Mouse (Mus musculus): Measurements from ENCODE around the gene Ccdc124.
"Not testable (repeated sequence)": the region's sequence is repeated elsewhere in the genome, so short reads cannot be mapped to it uniquely, and the experiment has no call there.

The Ccdc124 gene

GRCm38 (mm10) chr8:70846371-70847154, 27.2 kb downstream of the Ccdc124 start:
- DNase-seq (ENCODE audit: low spot score) = no peak

DNA sequence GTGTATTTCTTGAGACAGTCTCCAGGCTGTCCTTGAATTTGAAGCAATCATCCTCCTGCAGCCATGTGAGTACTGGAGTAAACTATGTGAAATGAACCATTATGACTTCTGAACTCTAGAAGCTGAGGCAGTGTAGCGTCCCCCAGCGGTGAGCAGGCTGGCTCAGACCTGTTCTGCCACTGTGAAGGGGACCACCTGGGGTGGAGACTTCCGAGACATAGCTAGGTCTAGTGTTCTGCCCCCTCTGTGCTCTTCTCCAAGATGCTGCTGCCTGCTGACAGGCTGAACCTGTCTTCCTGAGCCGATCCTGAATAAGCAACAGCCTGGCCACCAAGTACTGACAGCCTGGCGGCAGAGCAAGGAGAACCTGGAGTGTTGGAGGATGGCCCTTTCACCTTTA, 28.6 kb downstream of the Ccdc124 start:
- no peak for DNase-seq (ENCODE audit: low spot score)

- peak; percentile 91 for DNase-seq (ENCODE audit: low spot score)
Measured at GRCm38 (mm10) chr8:70844523-70844922, 29.2 kb downstream of the Ccdc124 start.

DNA sequence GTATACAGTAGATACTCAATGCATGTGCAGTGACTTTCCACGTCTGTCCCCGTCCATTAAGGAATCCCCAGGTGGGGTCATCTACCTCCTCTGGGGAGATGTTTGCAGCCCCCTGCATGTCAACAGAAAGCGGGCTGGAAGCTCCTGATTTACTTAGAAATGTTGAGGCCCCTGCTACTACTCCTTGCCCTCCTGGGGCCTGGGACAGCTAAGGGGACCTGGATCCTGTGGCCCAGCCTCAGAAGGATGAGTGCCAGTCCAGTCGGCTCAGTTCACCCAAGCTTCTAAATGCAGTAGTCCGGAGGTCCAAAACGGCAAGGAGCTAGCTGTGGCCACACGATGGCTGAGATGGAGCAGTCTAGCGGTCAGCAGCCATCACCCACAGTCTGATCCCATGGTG, 29.8 kb downstream of the Ccdc124 start:
- no peak for DNase-seq (ENCODE audit: low spot score)

DNA sequence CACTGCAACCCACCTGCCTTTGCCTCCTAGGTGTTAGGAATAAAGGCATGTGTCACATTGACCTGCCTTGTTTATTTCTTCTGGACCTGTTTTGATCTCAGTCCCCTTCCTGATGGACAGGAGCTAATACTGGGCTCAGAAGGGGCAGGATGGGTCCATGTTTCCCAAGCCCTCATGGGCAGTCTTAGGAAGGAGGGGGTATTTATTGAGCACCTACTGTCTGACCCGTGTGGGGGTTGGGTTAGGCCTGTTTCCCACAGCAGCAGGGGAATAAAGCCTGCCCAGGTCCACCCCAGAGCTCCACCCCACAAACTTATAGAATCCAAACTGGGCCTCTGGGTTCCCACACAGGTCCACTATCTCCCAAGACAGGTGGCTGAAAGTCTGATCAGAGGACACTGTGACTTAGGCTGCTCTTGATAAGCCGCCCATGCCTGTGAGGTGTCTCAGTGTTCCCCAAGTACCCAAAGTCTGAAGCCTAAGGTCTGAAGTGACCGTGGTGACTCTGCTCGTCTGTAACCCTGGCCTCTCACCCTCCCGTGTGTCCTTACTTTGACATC, 30.4 kb downstream of the Ccdc124 start:
- no peak for DNase-seq (ENCODE audit: low spot score)

- no peak for DNase-seq (ENCODE audit: low spot score)
Measured at GRCm38 (mm10) chr8:70842484-70842883, 31.3 kb downstream of the Ccdc124 start.

- peak; percentile 90 for DNase-seq (ENCODE audit: low spot score)
Measured at GRCm38 (mm10) chr8:70841147-70842072, 32.3 kb downstream of the Ccdc124 start.

GRCm38 (mm10) chr8:70840590-70840989, 33.1 kb downstream of the Ccdc124 start:
- DNase-seq (ENCODE audit: low spot score) = no peak

DNA sequence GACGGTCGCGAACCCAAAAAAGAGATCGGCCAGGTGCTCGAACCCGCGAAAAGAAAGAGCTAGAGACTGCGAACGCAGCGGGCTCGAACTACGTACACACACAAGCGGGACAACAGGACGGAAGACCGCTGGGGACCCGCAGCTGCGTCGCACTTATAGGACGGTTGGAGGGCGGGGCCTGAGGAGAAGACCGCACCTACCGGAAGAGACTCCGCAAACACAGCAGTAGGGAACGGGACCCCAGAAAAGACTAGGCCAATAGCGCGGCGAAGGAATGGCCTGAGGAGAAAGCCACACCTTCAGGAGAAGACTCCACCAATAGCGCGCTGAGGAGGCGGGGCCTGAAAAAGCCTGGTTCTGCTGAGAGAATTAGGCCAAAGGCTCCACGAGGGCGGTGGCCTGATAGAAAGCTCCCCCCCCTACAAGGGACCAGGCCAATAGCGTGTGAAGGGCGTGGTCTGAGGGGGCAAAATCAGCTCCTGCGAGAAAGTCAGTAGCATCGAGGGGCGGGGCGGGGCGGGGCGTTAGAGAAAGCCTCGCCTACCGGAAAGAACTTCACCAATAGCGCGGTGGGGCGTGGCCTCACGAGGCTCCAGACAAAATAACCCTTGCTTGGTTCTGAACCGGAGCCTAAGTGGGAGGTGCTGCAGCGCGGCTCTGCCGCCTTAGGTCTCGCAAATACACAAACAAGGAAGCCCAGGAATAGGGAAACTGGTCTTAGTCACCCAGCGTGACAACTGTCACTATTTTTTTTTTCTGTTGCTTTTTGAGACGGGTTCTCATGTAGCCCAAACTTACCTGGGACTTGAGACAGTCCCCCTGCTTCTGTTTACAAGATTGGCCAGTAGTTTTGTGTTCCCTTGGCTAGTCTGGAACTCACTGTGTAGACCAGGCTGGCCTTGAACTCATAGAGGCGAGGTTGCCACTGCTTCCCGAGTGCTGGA, 34.1 kb downstream of the Ccdc124 start, which contains the start of gene Arrdc2:
TSS of gene Arrdc2 (minus strand) at position 313 of the 944 bp plus-strand sequence.
- DNase-seq (ENCODE audit: low spot score) = peak; percentile 100

- no peak for DNase-seq (ENCODE audit: low spot score)
Measured at GRCm38 (mm10) chr8:70838654-70839407, 34.9 kb downstream of the Ccdc124 start.

- DNase-seq (ENCODE audit: low spot score) = no peak
Measured at GRCm38 (mm10) chr8:70836666-70837065, 37.1 kb downstream of the Ccdc124 start.

- no peak for DNase-seq (ENCODE audit: low spot score)
Measured at GRCm38 (mm10) chr8:70834071-70834470, 39.7 kb downstream of the Ccdc124 start.

DNA sequence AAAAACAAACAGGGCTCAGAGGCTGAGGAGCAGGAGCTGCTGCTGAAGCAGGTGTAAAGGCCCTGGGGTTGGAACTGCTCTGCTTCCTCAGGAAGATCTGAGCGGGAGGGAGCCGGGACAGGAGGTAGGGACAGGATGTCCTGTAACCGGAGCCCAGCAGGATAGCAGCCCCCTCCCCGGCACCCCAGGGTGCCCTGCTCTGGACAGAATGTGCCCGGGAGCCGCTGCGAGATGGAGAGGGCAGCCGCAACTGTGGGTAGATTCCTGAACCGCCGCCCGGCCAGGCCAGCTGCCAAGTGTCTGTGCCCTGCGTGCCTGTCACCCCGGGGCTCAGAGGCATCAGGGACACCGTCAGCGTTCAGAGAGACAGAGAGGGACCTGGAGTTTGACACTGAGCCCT, 40.2 kb downstream of the Ccdc124 start:
- no peak for DNase-seq (ENCODE audit: low spot score)

DNA sequence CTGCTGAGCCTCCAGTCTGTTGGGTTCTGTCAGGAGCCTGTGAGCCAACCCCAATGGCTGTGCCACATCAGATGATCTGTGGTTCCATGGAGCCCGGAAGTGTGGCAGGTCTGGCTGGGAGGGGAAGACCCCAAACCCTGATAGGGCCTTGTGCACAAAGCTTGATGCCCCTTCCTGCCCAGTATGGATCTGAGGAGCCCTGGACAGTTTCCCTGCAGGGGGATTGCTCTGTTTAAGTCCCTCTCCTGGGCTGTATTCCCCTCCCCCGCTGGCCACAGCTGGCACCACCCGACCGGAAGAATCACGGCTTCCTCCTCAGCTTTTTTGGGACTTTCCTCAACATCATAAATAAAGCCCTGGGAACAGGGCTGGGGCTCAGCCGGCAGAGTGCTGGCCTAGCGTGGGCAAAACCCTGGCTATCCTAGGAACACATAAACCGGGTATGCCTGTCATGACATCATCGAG, 40.7 kb downstream of the Ccdc124 start:
- DNase-seq (ENCODE audit: low spot score) = no peak

GRCm38 (mm10) chr8:70832371-70832770, 41.4 kb downstream of the Ccdc124 start:
- no peak for DNase-seq (ENCODE audit: low spot score)

- no peak for DNase-seq (ENCODE audit: low spot score)
Measured at GRCm38 (mm10) chr8:70831517-70831916, 42.2 kb downstream of the Ccdc124 start.

- DNase-seq (ENCODE audit: low spot score) = no peak
Measured at GRCm38 (mm10) chr8:70827796-70828195, 45.9 kb downstream of the Ccdc124 start.

DNA sequence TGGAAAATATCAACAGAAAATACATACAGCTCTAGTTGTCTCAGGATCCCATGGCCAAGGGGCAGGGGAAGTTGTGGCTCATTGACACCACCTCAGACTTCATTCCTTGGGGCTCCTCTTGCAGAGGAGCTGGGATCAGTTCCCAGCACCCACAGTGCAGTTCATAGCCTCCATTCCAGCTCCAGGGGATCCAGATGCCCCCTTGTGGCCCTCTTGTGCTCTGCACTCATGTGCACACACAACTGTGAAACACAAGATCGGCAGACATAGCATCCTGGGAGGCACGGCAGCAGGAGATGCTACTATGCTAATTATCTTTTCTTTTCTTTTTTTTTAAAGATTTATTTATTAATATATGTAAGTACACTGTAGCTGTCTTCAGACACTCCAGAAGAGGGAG, 46.7 kb downstream of the Ccdc124 start:
- no peak for DNase-seq (ENCODE audit: low spot score)

DNA sequence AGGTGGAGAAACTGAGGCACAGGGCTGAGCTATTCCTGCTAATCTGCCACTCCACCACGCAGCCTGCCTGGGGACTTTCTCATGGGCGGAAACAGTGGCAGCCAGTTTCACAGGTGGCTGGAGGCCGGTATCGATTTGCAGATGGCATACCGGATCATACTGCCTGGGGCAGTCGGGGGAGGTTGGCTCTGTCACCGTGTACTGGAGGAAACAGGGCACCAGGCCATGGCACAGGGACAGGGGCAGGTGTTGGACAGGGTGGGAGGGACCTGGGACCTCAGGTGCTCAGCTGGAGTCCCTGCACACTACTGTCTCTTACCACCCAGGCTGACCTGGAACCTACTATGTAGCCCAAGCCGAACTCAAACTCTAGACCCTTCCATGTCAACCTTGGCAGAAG, 47.9 kb downstream of the Ccdc124 start:
- DNase-seq (ENCODE audit: low spot score) = no peak

DNA sequence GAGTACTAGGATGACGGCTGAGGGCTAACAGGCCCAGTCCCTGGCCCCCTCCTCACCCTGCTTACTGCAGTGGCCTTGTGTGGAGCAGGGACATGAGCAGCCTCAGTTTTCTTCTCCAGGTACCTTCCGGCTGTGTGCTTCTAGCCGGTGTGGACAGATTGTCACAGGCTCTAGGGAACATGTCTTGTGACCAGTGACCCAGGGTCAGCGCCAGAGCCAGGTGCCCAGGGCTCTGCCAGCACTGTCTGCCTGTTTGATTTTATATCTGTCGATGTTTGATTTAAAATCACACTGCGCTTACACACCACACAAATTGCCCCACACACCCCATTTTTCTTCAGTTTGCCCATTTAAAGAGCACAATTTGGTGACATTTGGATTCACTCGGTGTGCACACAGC, 49.9 kb downstream of the Ccdc124 start:
- DNase-seq (ENCODE audit: low spot score) = no peak

DNA sequence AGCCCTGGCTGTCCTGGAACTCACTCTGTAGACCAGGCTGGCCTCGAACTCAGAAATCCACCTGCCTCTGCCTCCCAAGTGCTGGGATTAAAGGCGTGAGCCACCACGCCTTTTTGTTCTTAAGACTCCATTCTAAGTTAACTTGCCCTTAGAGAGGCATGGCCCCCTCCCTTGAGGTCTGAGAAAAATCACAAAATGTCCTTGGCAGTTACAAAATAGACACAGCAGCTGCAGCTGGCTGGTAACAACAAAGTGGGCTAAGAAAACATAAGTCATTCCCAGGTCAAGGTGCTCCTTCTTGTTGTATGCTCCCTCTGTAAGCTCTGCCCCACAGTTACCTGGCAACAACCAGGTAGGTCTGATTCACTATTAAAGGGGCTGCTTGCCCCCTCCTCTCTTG, 51.1 kb downstream of the Ccdc124 start:
- DNase-seq (ENCODE audit: low spot score) = not testable (repeated sequence)
